Mouse (Mus musculus) G1E (cell line): ENCODE data around the gene Dkkl1.

Experiments
- CTCF ChIP-seq: IDR thresholded peaks from 2 replicates; pipeline ENCODE4 v1.5.1; 2012; ENCODE audit warnings: low read depth, low read length, inconsistent platforms, mixed read lengths
- GATA1 ChIP-seq: IDR thresholded peaks from 2 replicates; pipeline ENCODE4 v1.6.1; 2012; ENCODE audit warnings: borderline replicate concordance, low read length, inconsistent platforms, mixed read lengths
- POLR2AphosphoS5 ChIP-seq: IDR thresholded peaks from 2 replicates; pipeline ENCODE4 v1.6.1; 2012; ENCODE audit warnings: low read depth, low read length, inconsistent platforms; ENCODE audit not compliant: insufficient replicate concordance
- TAL1 ChIP-seq: conservative IDR thresholded peaks from 2 replicates; pipeline ENCODE4 v1.6.1; 2012; ENCODE audit warnings: low read depth, low read length, inconsistent platforms, mixed read lengths

DNA sequence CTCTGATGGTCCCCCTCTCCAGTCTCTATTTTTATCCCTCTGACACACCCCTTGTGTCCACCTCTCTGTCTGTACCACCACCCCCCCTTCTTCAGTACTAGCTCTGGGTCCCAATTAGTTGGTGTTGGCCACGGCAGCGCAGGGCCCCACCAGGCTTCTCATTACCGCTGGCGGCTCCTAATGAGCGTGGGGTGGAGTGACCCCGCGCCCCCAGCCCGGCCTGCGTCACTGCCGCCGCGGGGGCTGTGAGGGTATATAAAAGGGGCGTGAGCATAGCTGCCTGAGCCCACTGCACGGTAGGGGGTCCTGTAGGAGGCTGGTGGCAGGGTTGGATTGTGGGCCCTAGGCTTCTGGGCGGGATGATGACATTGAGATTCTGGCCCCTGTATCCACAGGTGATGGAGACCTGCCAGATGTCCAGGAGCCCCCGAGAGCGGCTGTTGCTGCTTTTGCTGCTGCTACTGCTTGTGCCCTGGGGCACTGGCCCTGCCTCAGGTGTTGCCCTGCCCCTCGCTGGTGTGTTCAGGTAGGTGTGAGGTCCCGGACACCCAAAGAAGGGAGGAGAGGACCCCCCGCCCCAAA lies 31.0 kb downstream of the Dkkl1 start, which contains the start of gene Pth2:
- no peak for TF ChIP-seq CTCF
- no peak for TF ChIP-seq GATA1
- TF ChIP-seq POLR2AphosphoS5 = no peak
- TF ChIP-seq TAL1 = no peak
